Mouse (Mus musculus) left cerebral cortex, adult 9 months (tissue): ENCODE measurements around the gene Arhgap24.

ENCODE experiments used
- DNase-seq, 2 experiments: peaks; one replicate each; pipeline ENCODE4 v3.0.0; 2022; ENCODE audit warnings: low spot score in 2 of 2

The Arhgap24 gene

DNA sequence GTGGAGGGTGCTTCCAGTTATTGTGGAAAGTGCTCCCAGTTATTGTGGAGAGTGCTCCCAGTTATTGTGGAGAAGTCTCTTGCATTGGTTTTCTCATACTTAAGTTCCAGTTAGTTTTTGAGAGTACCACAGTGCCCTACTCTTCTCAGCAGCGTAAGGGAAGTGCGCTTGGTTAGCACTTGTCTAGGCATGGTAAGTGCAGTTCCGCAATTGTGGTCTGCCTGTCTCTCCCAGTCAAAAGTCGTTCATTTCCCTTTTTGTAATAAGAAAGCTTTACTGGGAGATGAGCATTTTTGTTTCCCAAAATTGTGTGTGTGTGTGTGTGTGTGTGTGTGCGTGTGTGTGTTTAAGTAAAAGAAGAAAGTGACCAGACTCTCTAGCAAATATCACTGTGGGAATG is 17.6 kb downstream of the Arhgap24 start:
- DNase-seq, result no peak

DNA sequence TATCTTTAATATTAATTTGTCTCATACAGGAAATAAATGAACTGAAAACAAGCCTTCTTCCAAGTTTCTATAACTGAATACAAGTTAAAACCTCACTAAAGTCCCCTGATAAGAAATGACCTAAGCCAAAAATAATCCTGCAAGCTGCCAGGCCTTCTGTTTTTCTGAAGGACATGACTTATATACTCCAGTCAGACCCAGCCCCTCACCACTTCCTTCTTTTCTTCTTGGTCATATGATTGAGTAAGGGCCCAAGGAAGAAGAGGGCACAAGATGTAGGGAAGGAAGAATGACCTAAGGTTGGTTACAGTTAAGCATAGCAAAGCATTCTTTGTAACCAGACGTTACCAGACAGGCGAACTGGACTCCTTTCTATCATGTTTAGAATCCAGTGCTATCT is 21.1 kb downstream of the Arhgap24 start:
- no peak for DNase-seq

DNA sequence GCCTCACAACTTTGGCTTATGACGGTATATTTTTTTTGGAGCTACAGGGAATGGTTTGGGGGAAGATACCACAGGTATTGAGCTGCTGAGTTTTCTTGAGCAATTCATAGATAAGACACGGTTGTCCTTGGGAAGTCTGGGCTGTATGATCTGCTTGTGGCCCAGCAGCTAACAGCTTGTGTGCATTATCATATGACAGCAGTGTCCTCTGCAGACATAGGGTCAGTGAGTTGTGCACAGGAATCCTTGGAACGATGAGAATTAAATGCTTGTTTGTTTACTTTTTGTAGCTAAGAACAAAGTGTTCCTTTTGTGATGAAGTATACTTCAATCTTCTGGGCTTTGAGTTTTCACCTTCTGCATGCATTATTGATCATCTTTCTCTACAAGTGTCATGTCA is 21.9 kb downstream of the Arhgap24 start:
- no peak for DNase-seq

- DNase-seq, result no peak
Observed at GRCm38 (mm10) chr5:102503868-102504267, 22.7 kb downstream of the Arhgap24 start.

DNA sequence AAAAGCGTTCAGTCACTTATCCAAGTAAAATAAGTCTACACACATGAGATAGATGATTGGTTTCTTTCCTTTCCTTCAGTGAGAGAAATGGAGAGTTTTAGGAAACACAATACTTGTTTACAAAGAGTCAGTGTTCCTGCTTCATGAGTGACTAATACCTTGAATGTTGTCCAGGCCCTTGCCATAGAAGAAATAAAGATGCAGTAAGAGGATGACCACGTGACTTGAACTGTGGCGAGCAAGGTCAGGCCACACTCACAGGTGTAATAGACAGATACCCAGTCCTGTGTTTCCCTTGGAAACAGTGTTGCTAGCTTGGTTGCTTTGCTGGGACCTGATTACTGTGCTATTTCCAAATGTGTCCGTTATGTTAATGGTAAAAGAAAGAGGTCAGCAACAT is 23.4 kb downstream of the Arhgap24 start:
- DNase-seq, result no peak

GRCm38 (mm10) chr5:102508162-102508561 is 27.0 kb downstream of the Arhgap24 start:
- no peak for DNase-seq

DNA sequence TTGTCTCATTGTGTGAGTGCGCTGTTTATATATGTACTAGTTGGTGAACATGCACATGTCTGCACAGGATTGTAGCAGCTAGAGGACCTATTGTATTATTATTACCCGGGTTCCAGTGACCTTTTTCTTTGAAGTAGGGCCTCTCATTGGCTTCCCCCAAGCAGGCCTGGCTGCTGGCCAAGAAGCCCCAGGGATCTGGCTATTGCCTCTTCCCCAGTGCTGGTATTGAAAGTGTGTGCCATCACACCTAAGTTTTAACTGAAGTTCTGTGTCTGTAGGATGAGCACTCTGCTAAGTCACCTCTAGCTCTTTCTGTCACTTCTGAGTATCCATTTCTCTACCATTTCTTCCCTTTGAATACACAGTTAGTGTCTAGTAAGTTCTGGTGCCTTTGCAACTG is 28.2 kb downstream of the Arhgap24 start:
- no peak for DNase-seq

- DNase-seq, result no peak
Observed at GRCm38 (mm10) chr5:102511651-102512050, 30.5 kb downstream of the Arhgap24 start.

GRCm38 (mm10) chr5:102515496-102515895 is 34.3 kb downstream of the Arhgap24 start:
- DNase-seq, result no peak

DNA sequence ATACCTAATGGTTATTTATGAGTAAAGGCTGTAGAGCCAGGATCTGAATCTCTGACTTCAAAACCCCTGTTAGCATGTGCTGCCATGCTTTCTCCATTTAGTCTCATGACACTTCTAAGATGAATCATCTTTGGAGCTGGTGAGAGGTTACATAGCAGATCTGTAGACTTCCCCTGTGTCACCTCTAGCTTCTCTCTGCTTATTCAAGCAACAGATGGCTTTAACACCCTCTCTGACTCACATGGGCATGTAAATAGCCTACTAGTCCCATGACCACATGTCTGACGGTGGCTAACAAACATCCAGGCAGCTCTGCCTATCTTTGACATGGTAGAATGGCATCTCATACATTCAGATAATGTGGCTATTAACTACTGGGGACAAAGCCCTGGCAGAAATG is 39.3 kb downstream of the Arhgap24 start:
- no peak for DNase-seq

- DNase-seq, result no peak
Observed at GRCm38 (mm10) chr5:102535311-102535710, 54.1 kb downstream of the Arhgap24 start.

DNA sequence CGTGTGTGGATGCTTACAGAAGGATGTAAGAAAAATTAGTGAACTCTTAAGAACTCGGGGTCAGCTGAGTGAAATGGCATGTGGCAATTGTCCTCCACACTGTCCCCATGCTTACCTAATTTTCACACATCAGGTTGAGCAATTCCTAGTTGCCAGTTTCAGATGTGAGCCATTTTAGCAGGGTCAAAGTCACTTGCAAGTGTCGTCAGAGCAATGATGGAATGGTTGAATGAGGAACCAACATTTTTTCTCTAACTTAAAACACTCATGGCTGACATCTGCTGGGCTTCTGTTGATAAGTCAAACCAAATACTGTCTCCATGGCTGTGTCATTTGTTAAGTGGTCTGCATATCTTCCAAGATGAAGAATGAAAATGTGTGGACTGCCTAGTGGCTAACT is 56.6 kb downstream of the Arhgap24 start:
- no peak for DNase-seq

DNA sequence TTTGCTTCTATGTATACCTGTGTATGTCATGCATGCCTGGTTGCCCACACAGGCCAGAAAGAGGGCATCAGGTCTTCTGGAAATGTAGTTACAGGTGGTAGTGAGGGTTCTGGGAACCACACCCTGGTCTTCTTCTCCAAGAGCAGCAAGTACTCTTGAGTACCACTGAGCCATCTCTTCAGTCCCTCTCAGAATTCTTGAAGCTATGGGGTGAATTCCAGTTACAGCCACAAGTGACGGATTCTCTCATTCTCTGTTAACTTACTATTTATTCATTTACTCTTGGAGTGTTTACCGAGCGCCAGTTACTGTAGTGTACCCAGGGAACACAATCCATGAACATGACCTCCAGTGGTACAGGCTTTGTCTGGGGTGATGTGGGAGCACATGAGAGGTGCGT is 65.1 kb downstream of the Arhgap24 start:
- DNase-seq, result no peak

- no peak for DNase-seq
Observed at GRCm38 (mm10) chr5:102547786-102548185, 66.6 kb downstream of the Arhgap24 start.

GRCm38 (mm10) chr5:102548382-102548781 is 67.2 kb downstream of the Arhgap24 start:
- no peak for DNase-seq

- no peak for DNase-seq
Observed at GRCm38 (mm10) chr5:102550211-102550610, 69.0 kb downstream of the Arhgap24 start.

GRCm38 (mm10) chr5:102550870-102551637 is 69.9 kb downstream of the Arhgap24 start:
- no peak for DNase-seq

DNA sequence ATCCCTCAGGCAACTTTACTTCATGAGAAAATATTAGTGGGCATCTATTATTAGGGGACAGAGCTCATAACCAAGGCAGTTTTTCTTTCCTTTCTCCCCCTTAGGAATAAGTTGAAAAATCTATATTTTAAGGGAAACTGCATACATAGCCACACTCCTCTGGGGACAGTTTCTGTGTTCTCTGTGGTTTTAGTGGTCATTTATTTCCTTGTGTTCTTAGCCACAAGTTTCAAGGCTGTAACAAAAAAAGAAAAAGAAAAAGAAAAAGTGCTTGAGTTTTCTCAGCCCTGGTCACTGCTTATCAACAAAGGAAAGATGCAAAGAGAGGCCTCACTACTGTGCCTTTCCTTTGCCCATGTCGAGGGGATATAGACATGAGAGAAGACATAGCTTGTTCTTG is 71.3 kb downstream of the Arhgap24 start:
- DNase-seq, result no peak

DNA sequence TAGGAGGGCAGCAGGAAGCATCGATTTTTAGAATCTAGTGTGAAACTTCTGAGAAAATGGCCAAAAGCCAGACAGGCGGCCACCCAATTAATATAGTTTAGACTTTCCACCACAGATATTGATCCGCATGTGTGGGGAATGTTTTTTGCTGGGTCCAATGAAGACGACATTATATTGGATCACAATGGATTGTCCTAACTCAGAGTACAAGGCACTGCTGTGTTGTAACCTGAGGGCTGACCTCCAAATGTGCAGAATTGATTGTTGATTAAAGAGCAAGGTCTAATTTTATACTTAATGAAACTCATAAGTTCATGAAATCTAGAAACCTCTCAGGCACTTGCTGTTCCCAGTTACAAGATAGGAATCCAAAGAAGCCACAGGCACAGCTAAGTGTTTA is 74.8 kb downstream of the Arhgap24 start:
- DNase-seq, result no peak

- no peak for DNase-seq
Observed at GRCm38 (mm10) chr5:102560270-102560669, 79.1 kb downstream of the Arhgap24 start.

GRCm38 (mm10) chr5:102563971-102564370 is 82.8 kb downstream of the Arhgap24 start:
- DNase-seq, result no peak

DNA sequence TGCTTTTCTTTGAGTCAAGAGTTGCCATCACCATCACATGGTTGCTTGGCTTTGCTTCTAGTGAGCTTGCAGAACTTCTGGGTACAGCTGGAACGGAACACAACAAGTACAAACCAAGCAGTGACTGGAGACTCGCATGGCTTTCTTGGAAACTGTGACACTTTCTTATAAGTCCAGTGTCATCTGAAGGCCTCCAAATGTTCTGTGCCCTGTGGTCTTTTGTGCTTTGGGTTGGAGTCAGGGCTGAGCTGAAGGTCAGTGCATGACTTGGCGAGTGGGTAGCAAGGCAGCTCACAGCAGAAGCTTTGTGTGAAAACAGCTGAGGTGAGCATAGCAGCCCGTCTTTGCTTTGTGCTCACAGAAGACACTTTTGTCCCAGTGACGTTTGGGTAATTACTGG is 87.6 kb downstream of the Arhgap24 start:
- no peak for DNase-seq

- DNase-seq, result no peak
Observed at GRCm38 (mm10) chr5:102571445-102571844, 90.3 kb downstream of the Arhgap24 start.

DNA sequence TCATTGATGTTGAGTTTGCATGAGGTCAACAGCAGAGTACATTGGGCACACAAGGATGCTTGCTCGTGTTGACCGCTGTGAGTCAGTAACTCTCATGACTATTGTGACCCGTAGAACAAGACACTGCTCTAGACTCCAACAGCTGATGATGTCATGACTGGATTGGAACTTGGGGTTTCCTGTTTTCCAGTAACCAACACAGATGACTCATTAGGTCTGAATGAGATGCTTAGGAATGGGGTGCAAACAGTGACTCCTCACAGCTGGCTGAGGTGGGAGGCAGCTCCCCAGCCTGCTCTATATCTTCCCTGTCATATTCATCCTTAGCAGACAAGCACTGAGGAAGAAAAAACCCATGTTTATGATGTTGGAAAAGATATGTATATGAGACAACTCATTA is 95.6 kb downstream of the Arhgap24 start:
- no peak for DNase-seq
